Mouse (Mus musculus): ENCODE measurements around the gene Zdhhc21.

- TF ChIP-seq POLR2A (IDR thresholded peaks at IDR 0.05; ENCODE audit: extremely low read depth, insufficient read depth, low read length) = no peak
- no peak for TF ChIP-seq CTCF (IDR thresholded peaks at IDR 0.05; ENCODE audit: low read depth, low read length)
These were observed 7.4 kb upstream of the Zdhhc21 start for GRCm38 (mm10) chr4:82867111-82867510.
